Mouse (Mus musculus) ovary, postnatal 14 days (tissue): ENCODE data around the gene Senp2.

Source experiments
- DNase-seq: peaks from one replicate; pipeline ENCODE4 v3.0.0; 2022; ENCODE audit warnings: low spot score

The Senp2 gene

DNA sequence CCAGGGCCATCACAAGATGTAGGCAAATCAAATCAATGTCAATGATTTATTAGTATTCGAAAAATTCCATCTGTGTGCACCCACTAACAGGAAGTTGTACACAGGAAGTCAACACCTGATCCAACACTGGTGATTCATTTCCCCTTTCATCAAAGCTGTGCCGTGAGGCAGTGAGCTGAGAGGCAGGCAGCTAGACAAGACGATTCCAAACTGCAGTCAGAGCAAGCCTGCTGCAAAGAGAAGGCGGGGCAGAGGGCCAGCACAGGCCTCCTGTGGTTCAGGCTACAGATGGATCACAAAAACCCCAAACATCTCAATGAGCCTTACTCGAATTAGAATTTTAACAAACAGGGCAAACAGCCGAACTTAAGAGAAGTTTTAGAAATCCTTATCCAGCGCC lies 88.4 kb downstream of the Senp2 start:
- no peak for DNase-seq
